Mouse (Mus musculus) small intestine, adult 2 months (tissue): ENCODE measurements around the gene Clec4n.
"Not testable (repeated sequence)": the region's sequence is repeated elsewhere in the genome, so short reads cannot be mapped to it uniquely, and the experiment has no call there.

Source experiments
- CTCF ChIP-seq: fragments of 200-500 bp; IDR thresholded peaks from 2 replicates; pipeline ENCODE4 v1.5.1; 2012; ENCODE audit warnings: low read depth, mild to moderate bottlenecking, control low read depth, inconsistent platforms, low read length, moderate library complexity, mixed read lengths; ENCODE audit not compliant: insufficient replicate concordance, insufficient read length; ENCODE audit errors: extremely low read depth
- POLR2A ChIP-seq: fragments of 200-500 bp; IDR thresholded peaks from 2 replicates; pipeline ENCODE4 v1.6.1; 2012; ENCODE audit warnings: low read depth, mild to moderate bottlenecking, control low read depth, inconsistent platforms, low read length, moderate library complexity

DNA sequence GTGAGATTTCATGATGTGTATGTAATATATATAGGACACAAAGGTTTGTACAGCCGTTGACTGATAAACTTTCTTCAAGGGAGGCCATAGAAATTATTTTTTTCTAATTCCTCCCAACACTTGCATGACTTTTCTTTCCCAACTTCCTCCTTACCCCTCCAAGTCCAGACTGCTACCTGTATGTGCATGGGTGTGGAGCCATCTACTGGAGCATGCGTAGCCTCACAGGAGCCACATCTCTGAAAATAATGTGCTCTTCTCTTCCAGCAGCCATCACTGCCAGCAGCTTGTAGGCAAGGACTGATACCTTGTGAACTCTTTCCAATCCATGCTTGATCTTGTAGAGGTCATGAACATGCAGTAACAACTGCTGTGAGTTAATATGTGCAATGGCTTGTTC lies 44.8 kb upstream of the Clec4n start:
- not testable (repeated sequence) for TF ChIP-seq CTCF, POLR2A
